Mouse (Mus musculus): ENCODE measurements around the gene Sertad1. TPM values are rescaled to one million over a fixed set of nuclear protein-coding genes. Genes with fewer than 3 reads are reported as not detected.

Sertad1 gene
- polyA plus RNA-seq, 1 experiment from 2014 or later: 40.1 TPM

GRCm38 (mm10) chr7:27452206-27452770 lies 34.4 kb upstream of the Sertad1 start:
- no peak overlapping the region for H3K4me2 ChIP-seq
- no peak overlapping the region for H3K27ac ChIP-seq
- peaks cover 2% of the 10 kb centered on the region for H3K27me3 ChIP-seq
- peaks cover 14% of the 10 kb centered on the region for H3K4me1 ChIP-seq
- no peak overlapping the region for H3K9ac ChIP-seq
- H3K36me3 ChIP-seq: no peaks in the 10 kb centered on the region
- ATAC-seq (ENCODE audit: insufficient number of reproducible peaks, insufficient read depth, low FRiP score, low TSS enrichment, low read depth): no peak
- H3K4me3 ChIP-seq: no peak overlapping the region
- no peaks in the 10 kb centered on the region for H3K9me3 ChIP-seq
- 43% methylated on average over 13 of the region's 13 CpGs for WGBS

- no peaks in the 10 kb centered on the region for H3K9me3 ChIP-seq
- no peak overlapping the region for H3K27ac ChIP-seq
- no peak overlapping the region for H3K4me3 ChIP-seq
- no peak overlapping the region for H3K4me2 ChIP-seq
- no peaks in the 10 kb centered on the region for H3K27me3 ChIP-seq
- no peak for ATAC-seq (ENCODE audit: insufficient number of reproducible peaks, insufficient read depth, low FRiP score, low TSS enrichment, low read depth)
- H3K4me1 ChIP-seq: 0 out of 2 replicates have a peak, but pooled peaks cover 3% of the 10 kb centered on the region
- 0 out of 2 replicates have a peak, but pooled peaks cover 3% of the 10 kb centered on the region for H3K36me3 ChIP-seq
- 70% methylated on average over 10 of the region's 10 CpGs for WGBS
- H3K9ac ChIP-seq: no peak overlapping the region
Measured at GRCm38 (mm10) chr7:27454461-27455121, 32.1 kb upstream of the Sertad1 start.

- H3K27me3 ChIP-seq: no peaks in the 10 kb centered on the region
- H3K36me3 ChIP-seq: 0 out of 2 replicates have a peak, but pooled peaks cover 4% of the 10 kb centered on the region
- no peak overlapping the region for H3K4me2 ChIP-seq
- no peaks in the 10 kb centered on the region for H3K9me3 ChIP-seq
- ATAC-seq (ENCODE audit: insufficient number of reproducible peaks, insufficient read depth, low FRiP score, low TSS enrichment, low read depth): no peak
- H3K4me3 ChIP-seq: no peak overlapping the region
- no peak overlapping the region for H3K27ac ChIP-seq
- no peak overlapping the region for H3K9ac ChIP-seq
- WGBS: 93% methylated on average over 3 of the region's 3 CpGs
- 0 out of 2 replicates have a peak, but pooled peaks cover 3% of the 10 kb centered on the region for H3K4me1 ChIP-seq
Measured at GRCm38 (mm10) chr7:27455273-27455672, 31.4 kb upstream of the Sertad1 start.

GRCm38 (mm10) chr7:27458614-27459013 lies 28.1 kb upstream of the Sertad1 start:
- H3K4me1 ChIP-seq: no peaks in the 10 kb centered on the region
- ATAC-seq (ENCODE audit: insufficient number of reproducible peaks, insufficient read depth, low FRiP score, low TSS enrichment, low read depth): no peak
- no peak overlapping the region for H3K4me2 ChIP-seq
- H3K9ac ChIP-seq: no peak overlapping the region
- no peaks in the 10 kb centered on the region for H3K27me3 ChIP-seq
- H3K27ac ChIP-seq: no peak overlapping the region
- no peak overlapping the region for H3K4me3 ChIP-seq
- 87% methylated on average over 4 of the region's 4 CpGs for WGBS
- H3K9me3 ChIP-seq: no peaks in the 10 kb centered on the region
- H3K36me3 ChIP-seq: 0 out of 2 replicates have a peak, but pooled peaks cover 4% of the 10 kb centered on the region

GRCm38 (mm10) chr7:27459640-27460039 lies 27.1 kb upstream of the Sertad1 start:
- Histone ChIP-seq H3K4me2 (no peak overlapping the region), H3K4me3 (no peak overlapping the region), H3K27ac (no peak overlapping the region), H3K36me3 (0 out of 2 replicates have a peak, but pooled peaks cover 4% of the 10 kb centered on the region), H3K27me3 (no peaks in the 10 kb centered on the region), H3K4me1 (no peaks in the 10 kb centered on the region), H3K9ac (no peak overlapping the region), H3K9me3 (no peaks in the 10 kb centered on the region)
- 90% methylated on average over 5 of the region's 5 CpGs for WGBS
- no peak for ATAC-seq (ENCODE audit: insufficient number of reproducible peaks, insufficient read depth, low FRiP score, low TSS enrichment, low read depth)

DNA sequence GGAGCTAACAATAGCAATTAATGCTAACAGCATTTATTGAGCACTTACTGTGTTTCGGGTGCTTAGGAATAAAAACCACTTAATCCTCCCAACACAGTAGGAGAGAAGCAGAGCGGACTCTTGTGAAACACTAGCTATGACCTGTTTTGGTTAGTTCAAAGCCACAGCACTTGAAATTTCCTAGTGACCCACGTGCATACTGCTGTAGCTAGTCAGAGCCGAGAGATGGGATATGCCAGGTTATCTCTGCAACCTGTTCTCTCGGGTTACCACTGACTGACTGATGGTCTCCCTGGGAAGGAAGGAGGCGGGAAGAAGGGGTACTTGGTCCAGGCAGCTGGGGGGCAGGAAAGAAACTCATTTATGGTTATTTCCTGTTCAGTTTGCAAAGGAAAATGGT lies 26.2 kb upstream of the Sertad1 start:
- Histone ChIP-seq H3K9ac (no peak overlapping the region), H3K9me3 (no peaks in the 10 kb centered on the region), H3K36me3 (0 out of 2 replicates have a peak, but pooled peaks cover 4% of the 10 kb centered on the region), H3K27ac (no peak overlapping the region), H3K4me1 (no peaks in the 10 kb centered on the region), H3K4me3 (no peak overlapping the region), H3K4me2 (no peak overlapping the region), H3K27me3 (no peaks in the 10 kb centered on the region)
- no peak for ATAC-seq (ENCODE audit: insufficient number of reproducible peaks, insufficient read depth, low FRiP score, low TSS enrichment, low read depth)
- 76% methylated on average over 6 of the region's 6 CpGs for WGBS

- Histone ChIP-seq H3K4me2 (no peak overlapping the region), H3K27me3 (no peaks in the 10 kb centered on the region), H3K9ac (no peak overlapping the region), H3K9me3 (no peaks in the 10 kb centered on the region), H3K36me3 (no peaks in the 10 kb centered on the region), H3K4me3 (no peak overlapping the region), H3K27ac (no peak overlapping the region), H3K4me1 (peaks cover 6% of the 10 kb centered on the region)
- ATAC-seq (ENCODE audit: insufficient number of reproducible peaks, insufficient read depth, low FRiP score, low TSS enrichment, low read depth): no peak
- WGBS: 32% methylated on average over 4 of the region's 4 CpGs
Measured at GRCm38 (mm10) chr7:27467648-27468047, 19.1 kb upstream of the Sertad1 start.

DNA sequence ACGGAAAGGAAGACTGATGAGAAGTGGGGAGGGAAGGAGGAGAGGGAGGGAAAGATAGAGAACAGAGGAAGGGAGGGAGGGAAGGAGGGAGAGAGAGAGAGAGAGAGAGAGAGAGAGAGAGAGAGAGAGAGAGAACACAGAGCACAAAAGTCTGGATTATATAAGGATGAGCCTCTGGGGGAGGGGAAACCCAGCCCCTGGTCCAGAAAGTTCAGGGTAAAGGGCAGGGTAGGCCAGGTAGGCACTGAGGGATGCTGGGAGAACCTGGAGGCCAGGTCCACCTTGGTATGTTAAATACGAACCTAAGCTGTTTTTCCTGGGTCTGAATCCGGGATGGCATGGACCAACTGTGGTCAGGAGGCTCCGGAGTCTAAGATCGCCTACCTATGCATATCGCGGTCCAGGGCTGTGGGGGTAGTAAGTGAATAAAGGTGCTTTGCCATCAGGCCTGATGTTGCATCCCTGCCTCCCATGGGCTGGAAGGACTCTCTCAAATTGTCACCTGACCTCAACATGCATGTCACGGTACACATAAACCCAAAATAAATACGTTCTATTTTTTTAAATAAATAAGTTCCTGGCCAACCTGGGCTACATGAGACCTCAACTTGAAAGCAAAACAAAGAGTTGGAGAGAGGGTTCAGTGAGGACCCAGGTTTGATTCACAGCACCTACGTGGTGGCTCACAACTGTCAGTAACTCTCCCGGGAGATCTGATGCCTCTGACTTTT lies 15.2 kb upstream of the Sertad1 start:
- no peak overlapping the region for H3K27ac ChIP-seq
- no peaks in the 10 kb centered on the region for H3K27me3 ChIP-seq
- 90% methylated on average over 11 of the region's 11 CpGs for WGBS
- peaks cover 17% of the 10 kb centered on the region for H3K4me1 ChIP-seq
- no peak overlapping the region for H3K9ac ChIP-seq
- H3K4me3 ChIP-seq: no peak overlapping the region
- no peak overlapping the region for H3K4me2 ChIP-seq
- peaks cover 9% of the 10 kb centered on the region for H3K36me3 ChIP-seq
- ATAC-seq (ENCODE audit: insufficient number of reproducible peaks, insufficient read depth, low FRiP score, low TSS enrichment, low read depth): no peak
- no peaks in the 10 kb centered on the region for H3K9me3 ChIP-seq

GRCm38 (mm10) chr7:27472596-27472995 lies 14.1 kb upstream of the Sertad1 start:
- H3K4me2 ChIP-seq: peak overlapping the region; percentile 66
- H3K4me3 ChIP-seq: peak overlapping the region; percentile 75
- peaks cover 17% of the 10 kb centered on the region for H3K4me1 ChIP-seq
- H3K9me3 ChIP-seq: no peaks in the 10 kb centered on the region
- ATAC-seq (ENCODE audit: insufficient number of reproducible peaks, insufficient read depth, low FRiP score, low TSS enrichment, low read depth): no peak
- no peaks in the 10 kb centered on the region for H3K27me3 ChIP-seq
- peak overlapping the region; percentile 37; the same call in 1 of the 2 replicates for H3K9ac ChIP-seq
- H3K36me3 ChIP-seq: peaks cover 18% of the 10 kb centered on the region
- H3K27ac ChIP-seq: peak overlapping the region; percentile 94
- WGBS: 41% methylated on average over 7 of the region's 7 CpGs

DNA sequence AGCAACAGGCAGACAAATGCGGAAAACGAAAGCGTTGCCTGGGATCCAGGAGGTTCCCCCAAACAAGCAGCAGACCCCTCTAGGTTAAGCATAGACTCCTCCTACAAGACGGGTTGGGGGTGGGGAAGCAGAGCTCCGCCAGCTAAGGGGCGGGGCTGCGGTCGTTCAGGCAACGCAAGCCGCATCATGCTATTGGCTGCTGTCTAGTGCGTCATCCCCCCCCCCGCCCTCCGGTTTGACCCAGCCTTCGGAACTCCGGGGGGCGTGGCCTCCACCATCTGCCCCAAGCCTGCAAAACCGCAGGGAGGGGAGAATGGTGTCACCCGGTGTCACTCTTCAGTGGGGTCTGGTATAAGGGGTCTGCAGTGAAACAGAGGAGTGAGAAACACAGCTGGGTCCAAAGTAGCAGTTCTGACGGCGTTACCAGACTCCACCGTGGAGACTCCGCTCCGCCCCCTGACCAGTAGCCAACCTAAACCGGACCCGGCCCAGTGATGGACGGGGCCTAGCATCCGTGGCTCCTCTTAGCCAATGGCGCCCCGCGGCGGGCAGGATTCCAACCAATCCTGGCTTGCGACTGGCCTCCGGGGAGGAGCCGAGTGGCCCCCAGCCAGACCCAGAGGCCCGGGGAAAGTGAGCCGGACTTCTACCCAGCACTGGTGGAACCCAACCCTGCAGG lies 13.4 kb upstream of the Sertad1 start, which contains the start of gene Sertad3:
Gene Sertad3, plus strand, starts transcription at position 613 of the 679 bp plus-strand sequence.
- Histone ChIP-seq H3K4me3 (peak within 1 kb of the TSS; percentile 75), H3K36me3 (peaks cover 24% of the 10 kb centered on the region), H3K4me1 (peaks cover 24% of the 10 kb centered on the region), H3K4me2 (peak within 1 kb of the TSS; percentile 66), H3K9ac (peak within 1 kb of the TSS; percentile 85), H3K27ac (peak within 1 kb of the TSS; percentile 94), H3K9me3 (no peaks in the 10 kb centered on the region), H3K27me3 (no peaks in the 10 kb centered on the region)
- WGBS: under 1% methylated on average over 36 of the region's 36 CpGs
- peak; percentile 90 for ATAC-seq (ENCODE audit: insufficient number of reproducible peaks, insufficient read depth, low FRiP score, low TSS enrichment, low read depth)

GRCm38 (mm10) chr7:27473835-27474489 lies 12.7 kb upstream of the Sertad1 start:
- peak overlapping the region; percentile 66 for H3K4me2 ChIP-seq
- ATAC-seq (ENCODE audit: insufficient number of reproducible peaks, insufficient read depth, low FRiP score, low TSS enrichment, low read depth): no peak
- H3K36me3 ChIP-seq: peaks cover 30% of the 10 kb centered on the region
- H3K9me3 ChIP-seq: no peaks in the 10 kb centered on the region
- H3K27ac ChIP-seq: peak overlapping the region; percentile 94
- peak overlapping the region; percentile 75 for H3K4me3 ChIP-seq
- H3K9ac ChIP-seq: peak overlapping the region; percentile 85
- H3K27me3 ChIP-seq: no peaks in the 10 kb centered on the region
- under 1% methylated on average over 34 of the region's 34 CpGs for WGBS
- peaks cover 27% of the 10 kb centered on the region for H3K4me1 ChIP-seq

Measured in embryonic facial prominence, embryonic 13.5 days (tissue).